Mouse (Mus musculus): ENCODE results near the gene Ift122. TPM values are rescaled to one million over a fixed set of nuclear protein-coding genes. Genes with fewer than 3 reads are reported as not detected.
A peak's percentile ranks its signal among the peaks of the same experiment; 100 is the strongest.

Ift122 gene
- polyA plus RNA-seq, 1 experiment from 2014 or later, result 29.4 TPM

- H3K4me3 ChIP-seq (ENCODE audit: low read depth, low read length), result no peak overlapping the region
- H3K9ac ChIP-seq (ENCODE audit: low read length), result no peak overlapping the region
- no peak for ATAC-seq (ENCODE audit: insufficient number of reproducible peaks, low FRiP score, low TSS enrichment, low read depth)
- no peaks in the 10 kb centered on the region for H3K4me1 ChIP-seq (ENCODE audit: control insufficient read depth, insufficient read depth, low read length)
- DNase-seq (ENCODE audit: low spot score), result no peak
- no peak overlapping the region for H3K4me2 ChIP-seq (ENCODE audit: low read depth, severe bottlenecking)
- H3K27me3 ChIP-seq (ENCODE audit: control insufficient read depth, insufficient read depth, low read length), result no peaks in the 10 kb centered on the region
- WGBS, result 57% methylated on average over 17 of the region's 17 CpGs
- 0 out of 2 replicates have a peak, but pooled peaks cover 2% of the 10 kb centered on the region for H3K36me3 ChIP-seq (ENCODE audit: control insufficient read depth, insufficient read depth, low read length)
- no peaks in the 10 kb centered on the region for H3K9me3 ChIP-seq (ENCODE audit: control insufficient read depth, low read length)
- no peak overlapping the region for H3K27ac ChIP-seq (replicated peaks; ENCODE audit: low read depth, low read length)
Measured at GRCm38 (mm10) chr6:115915601-115916445, 62.6 kb downstream of the Ift122 start.

GRCm38 (mm10) chr6:115916611-115917010 lies 63.3 kb downstream of the Ift122 start:
- no peaks in the 10 kb centered on the region for H3K27me3 ChIP-seq (ENCODE audit: control insufficient read depth, insufficient read depth, low read length)
- WGBS, result 88% methylated on average over 5 of the region's 5 CpGs
- H3K27ac ChIP-seq (replicated peaks; ENCODE audit: low read depth, low read length), result no peak overlapping the region
- H3K9me3 ChIP-seq (ENCODE audit: control insufficient read depth, low read length), result no peaks in the 10 kb centered on the region
- no peak overlapping the region for H3K4me2 ChIP-seq (ENCODE audit: low read depth, severe bottlenecking)
- ATAC-seq (ENCODE audit: insufficient number of reproducible peaks, low FRiP score, low TSS enrichment, low read depth) (no peak), DNase-seq (ENCODE audit: low spot score) (no peak)
- no peak overlapping the region for H3K4me3 ChIP-seq (ENCODE audit: low read depth, low read length)
- H3K9ac ChIP-seq (ENCODE audit: low read length), result no peak overlapping the region
- H3K36me3 ChIP-seq (ENCODE audit: control insufficient read depth, insufficient read depth, low read length), result 0 out of 2 replicates have a peak, but pooled peaks cover 2% of the 10 kb centered on the region
- H3K4me1 ChIP-seq (ENCODE audit: control insufficient read depth, insufficient read depth, low read length), result no peaks in the 10 kb centered on the region

DNA sequence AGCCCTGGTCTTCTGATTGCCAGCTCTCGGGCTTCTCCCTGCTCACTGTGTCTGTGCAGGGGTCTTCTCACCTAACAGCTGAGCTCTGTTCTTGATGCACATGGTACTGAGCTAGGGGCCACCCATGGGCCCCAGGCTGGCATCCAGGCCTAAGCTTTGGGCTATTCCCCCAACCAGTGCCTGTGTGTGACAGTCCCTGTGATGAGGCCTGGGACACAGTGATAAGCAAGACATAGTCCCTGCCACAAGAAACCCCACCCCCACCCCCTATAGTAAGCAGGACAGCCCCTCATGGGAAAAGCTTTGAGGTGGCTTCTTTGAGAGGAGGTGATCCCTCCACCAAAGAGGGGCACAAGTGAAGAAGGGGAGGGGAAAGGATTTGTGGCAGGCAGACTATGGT lies 65.3 kb downstream of the Ift122 start:
- H3K27me3 ChIP-seq (ENCODE audit: control insufficient read depth, insufficient read depth, low read length), result no peaks in the 10 kb centered on the region
- H3K27ac ChIP-seq (replicated peaks; ENCODE audit: low read depth, low read length), result no peak overlapping the region
- H3K4me2 ChIP-seq (ENCODE audit: low read depth, severe bottlenecking), result no peak overlapping the region
- H3K4me3 ChIP-seq (ENCODE audit: low read depth, low read length), result no peak overlapping the region
- H3K4me1 ChIP-seq (ENCODE audit: control insufficient read depth, insufficient read depth, low read length), result no peaks in the 10 kb centered on the region; the same call in 1 of the 2 replicates
- DNase-seq (ENCODE audit: low spot score), result no peak
- ATAC-seq (ENCODE audit: insufficient number of reproducible peaks, low FRiP score, low TSS enrichment, low read depth), result no peak
- no peaks in the 10 kb centered on the region for H3K9me3 ChIP-seq (ENCODE audit: control insufficient read depth, low read length)
- WGBS, result 67% methylated on average over 1 of the region's 1 CpGs
- 0 out of 2 replicates have a peak, but pooled peaks cover 2% of the 10 kb centered on the region for H3K36me3 ChIP-seq (ENCODE audit: control insufficient read depth, insufficient read depth, low read length)
- H3K9ac ChIP-seq (ENCODE audit: low read length), result no peak overlapping the region

- Histone ChIP-seq H3K9me3 (ENCODE audit: control insufficient read depth, low read length) (no peaks in the 10 kb centered on the region), H3K4me1 (ENCODE audit: control insufficient read depth, insufficient read depth, low read length) (peaks cover 5% of the 10 kb centered on the region; the same call in 1 of the 2 replicates), H3K9ac (ENCODE audit: low read length) (no peak overlapping the region), H3K4me3 (ENCODE audit: low read depth, low read length) (no peak overlapping the region), H3K36me3 (ENCODE audit: control insufficient read depth, insufficient read depth, low read length) (0 out of 2 replicates have a peak, but pooled peaks cover 2% of the 10 kb centered on the region), H3K4me2 (ENCODE audit: low read depth, severe bottlenecking) (no peak overlapping the region), H3K27ac (replicated peaks; ENCODE audit: low read depth, low read length) (no peak overlapping the region), H3K27me3 (ENCODE audit: control insufficient read depth, insufficient read depth, low read length) (no peaks in the 10 kb centered on the region)
- DNase-seq (ENCODE audit: low spot score), result no peak
- ATAC-seq (ENCODE audit: insufficient number of reproducible peaks, low FRiP score, low TSS enrichment, low read depth), result no peak
- 94% methylated on average over 5 of the region's 5 CpGs for WGBS
Measured at GRCm38 (mm10) chr6:115919876-115920275, 66.6 kb downstream of the Ift122 start.

GRCm38 (mm10) chr6:115924829-115925228 lies 71.6 kb downstream of the Ift122 start:
- DNase-seq (ENCODE audit: low spot score), result no peak
- ATAC-seq (ENCODE audit: insufficient number of reproducible peaks, low FRiP score, low TSS enrichment, low read depth), result no peak
- peaks cover 25% of the 10 kb centered on the region for H3K4me1 ChIP-seq (ENCODE audit: control insufficient read depth, insufficient read depth, low read length)

GRCm38 (mm10) chr6:115926416-115926815 lies 73.1 kb downstream of the Ift122 start:
- peaks cover 27% of the 10 kb centered on the region for H3K4me1 ChIP-seq (ENCODE audit: control insufficient read depth, insufficient read depth, low read length)
- H3K27ac ChIP-seq (replicated peaks; ENCODE audit: low read depth, low read length), result no peak overlapping the region
- H3K9me3 ChIP-seq (ENCODE audit: control insufficient read depth, low read length), result no peaks in the 10 kb centered on the region
- no peak for ATAC-seq (ENCODE audit: insufficient number of reproducible peaks, low FRiP score, low TSS enrichment, low read depth)
- H3K4me3 ChIP-seq (ENCODE audit: low read depth, low read length), result no peak overlapping the region
- H3K4me2 ChIP-seq (ENCODE audit: low read depth, severe bottlenecking), result 0 out of 2 replicates have a peak overlapping the region, but pooled peaks have one; percentile 1
- no peak overlapping the region for H3K9ac ChIP-seq (ENCODE audit: low read length)
- no peak for DNase-seq (ENCODE audit: low spot score)
- no peaks in the 10 kb centered on the region; the same call in 1 of the 2 replicates for H3K36me3 ChIP-seq (ENCODE audit: control insufficient read depth, insufficient read depth, low read length)
- H3K27me3 ChIP-seq (ENCODE audit: control insufficient read depth, insufficient read depth, low read length), result no peaks in the 10 kb centered on the region
- WGBS, result 23% methylated on average over 10 of the region's 10 CpGs

More at GRCm38 (mm10) chr6:115924829-115925228, 71.6 kb downstream of the Ift122 start:
- Histone ChIP-seq H3K27ac (replicated peaks; ENCODE audit: low read depth, low read length) (no peak overlapping the region), H3K4me3 (ENCODE audit: low read depth, low read length) (no peak overlapping the region), H3K36me3 (ENCODE audit: control insufficient read depth, insufficient read depth, low read length) (no peaks in the 10 kb centered on the region), H3K9ac (ENCODE audit: low read length) (no peak overlapping the region), H3K4me2 (ENCODE audit: low read depth, severe bottlenecking) (no peak overlapping the region), H3K27me3 (ENCODE audit: control insufficient read depth, insufficient read depth, low read length) (no peaks in the 10 kb centered on the region), H3K9me3 (ENCODE audit: control insufficient read depth, low read length) (no peaks in the 10 kb centered on the region)
- WGBS, result 39% methylated on average over 6 of the region's 6 CpGs

DNA sequence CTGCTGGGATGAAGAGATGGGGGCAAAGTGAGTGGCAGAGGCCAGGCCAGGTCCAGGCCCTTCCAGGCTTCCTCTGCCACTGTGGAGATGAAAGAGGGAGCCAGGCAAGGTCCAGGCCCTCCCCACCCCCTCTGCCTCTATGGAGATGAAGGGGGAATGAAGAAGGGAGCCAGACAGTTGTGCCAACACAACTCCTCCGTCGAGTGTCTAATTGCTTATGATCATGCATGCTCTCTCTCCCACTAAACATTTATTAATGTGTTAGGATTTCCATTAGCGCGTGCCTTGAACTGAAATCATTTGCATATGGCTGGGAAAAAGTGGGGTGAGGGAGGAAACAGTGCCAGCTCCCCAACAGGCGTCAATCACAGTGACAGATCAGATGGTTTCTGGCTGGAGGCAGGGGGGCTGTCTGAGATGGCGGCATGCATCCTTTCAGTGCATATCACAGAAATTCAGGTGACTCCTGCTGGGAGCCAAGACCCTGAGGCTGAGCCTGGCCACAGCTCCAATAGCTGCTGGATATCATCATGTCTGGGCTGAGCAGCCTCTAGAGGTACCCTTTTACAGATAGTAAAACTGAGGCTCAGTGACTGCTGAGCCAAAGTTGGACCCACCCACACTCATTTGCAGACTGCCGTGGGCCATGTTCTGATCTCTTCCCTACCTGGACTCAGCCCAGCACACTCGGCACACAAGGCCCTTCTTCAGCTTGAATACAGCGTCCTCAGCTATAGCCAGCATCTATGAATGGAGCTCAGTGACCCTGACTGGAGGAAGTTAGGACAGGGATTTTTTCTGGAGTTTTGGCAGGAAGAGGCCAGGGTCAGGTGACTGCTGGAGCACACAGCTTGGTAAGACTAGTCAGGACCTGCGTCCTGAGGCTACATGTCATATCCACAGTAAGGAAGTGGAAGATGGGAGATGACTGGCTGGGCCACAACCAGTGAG lies 74.3 kb downstream of the Ift122 start:
- no peak overlapping the region for H3K27ac ChIP-seq (replicated peaks; ENCODE audit: low read depth, low read length)
- H3K27me3 ChIP-seq (ENCODE audit: control insufficient read depth, insufficient read depth, low read length), result no peaks in the 10 kb centered on the region
- no peak overlapping the region for H3K9ac ChIP-seq (ENCODE audit: low read length)
- H3K4me3 ChIP-seq (ENCODE audit: low read depth, low read length), result no peak overlapping the region
- H3K4me2 ChIP-seq (ENCODE audit: low read depth, severe bottlenecking), result no peak overlapping the region
- WGBS, result 81% methylated on average over 10 of the region's 10 CpGs
- ATAC-seq (ENCODE audit: insufficient number of reproducible peaks, low FRiP score, low TSS enrichment, low read depth) (no peak), DNase-seq (ENCODE audit: low spot score) (no peak)
- H3K9me3 ChIP-seq (ENCODE audit: control insufficient read depth, low read length), result no peaks in the 10 kb centered on the region
- no peaks in the 10 kb centered on the region; the same call in 1 of the 2 replicates for H3K36me3 ChIP-seq (ENCODE audit: control insufficient read depth, insufficient read depth, low read length)
- peaks cover 27% of the 10 kb centered on the region for H3K4me1 ChIP-seq (ENCODE audit: control insufficient read depth, insufficient read depth, low read length)

DNA sequence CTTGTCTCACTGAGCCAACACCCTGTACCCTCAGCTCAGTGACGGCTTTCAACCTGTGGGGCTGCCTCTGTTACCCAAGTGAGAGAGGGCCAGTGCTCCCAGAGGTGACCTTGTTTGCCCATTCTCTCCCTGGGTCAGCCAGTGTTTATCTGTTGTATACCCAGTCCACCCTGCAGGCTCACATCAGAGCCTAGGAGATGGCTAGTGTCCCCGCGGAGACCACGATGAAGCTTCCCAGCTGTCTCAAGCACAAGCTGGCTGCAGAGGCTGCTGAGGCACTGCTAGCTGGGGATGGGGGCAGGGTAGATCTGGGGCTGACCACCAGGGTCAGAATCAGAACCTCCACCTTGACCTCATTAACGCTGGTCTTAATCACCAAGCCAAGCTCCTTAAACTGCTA lies 76.7 kb downstream of the Ift122 start:
- Histone ChIP-seq H3K4me3 (ENCODE audit: low read depth, low read length) (no peak overlapping the region), H3K4me2 (ENCODE audit: low read depth, severe bottlenecking) (no peak overlapping the region), H3K36me3 (ENCODE audit: control insufficient read depth, insufficient read depth, low read length) (no peaks in the 10 kb centered on the region; the same call in 1 of the 2 replicates), H3K9ac (ENCODE audit: low read length) (no peak overlapping the region), H3K4me1 (ENCODE audit: control insufficient read depth, insufficient read depth, low read length) (peaks cover 20% of the 10 kb centered on the region), H3K27ac (replicated peaks; ENCODE audit: low read depth, low read length) (no peak overlapping the region), H3K27me3 (ENCODE audit: control insufficient read depth, insufficient read depth, low read length) (no peaks in the 10 kb centered on the region), H3K9me3 (ENCODE audit: control insufficient read depth, low read length) (no peaks in the 10 kb centered on the region)
- WGBS, result 45% methylated on average over 5 of the region's 5 CpGs
- DNase-seq (ENCODE audit: low spot score) (no peak), ATAC-seq (ENCODE audit: insufficient number of reproducible peaks, low FRiP score, low TSS enrichment, low read depth) (no peak)

All from limb, embryonic 11.5 days (tissue).